Mouse (Mus musculus) midbrain, embryonic 14.5 days (tissue): ENCODE data around the gene Dnal1. TPM values are rescaled to one million over a fixed set of nuclear protein-coding genes. Genes with fewer than 3 reads are reported as not detected.
"Not testable (repeated sequence)": the region's sequence is repeated elsewhere in the genome, so short reads cannot be mapped to it uniquely, and the experiment has no call there.

Experiments used
- ATAC-seq: fragments of 200-750 bp; cut with Nextera tagmentation; 2 replicates; pipeline ENCODE4 v1.8.0; 2017; ENCODE audit warnings: moderate number of reproducible peaks, moderate library complexity; ENCODE audit not compliant: low FRiP score, low TSS enrichment
- DNase-seq: peaks from one replicate; pipeline ENCODE4 v3.0.0-alpha.2; 2015
- H3K27ac ChIP-seq: fragments of 300-500 bp; sonication (generic); replicated peaks from 2 replicates; pipeline ENCODE4 v1.5.1; 2014; ENCODE audit warnings: mild to moderate bottlenecking, low read depth, low read length, moderate library complexity
- H3K27me3 ChIP-seq: fragments of 300-500 bp; sonication (generic); 2 replicates; pipeline ENCODE4 v1.6.1; 2014; ENCODE audit warnings: low read length, control low read depth, mixed read lengths; ENCODE audit not compliant: control insufficient read depth, insufficient read depth
- H3K36me3 ChIP-seq: fragments of 300-500 bp; sonication (generic); 2 replicates; pipeline ENCODE4 v1.6.1; 2014; ENCODE audit warnings: low read length, control low read depth; ENCODE audit not compliant: control insufficient read depth, insufficient read depth
- H3K4me1 ChIP-seq: fragments of 300-500 bp; sonication (generic); 2 replicates; pipeline ENCODE4 v1.6.1; 2014; ENCODE audit warnings: mild to moderate bottlenecking, antibody characterized with exemption, low read length, control low read depth; ENCODE audit not compliant: control insufficient read depth, insufficient read depth
- H3K4me2 ChIP-seq: fragments of 300-500 bp; sonication (generic); 2 replicates; pipeline ENCODE4 v1.6.1; 2014; ENCODE audit warnings: mild to moderate bottlenecking, low read length, moderate library complexity
- H3K4me3 ChIP-seq: fragments of 300-500 bp; sonication (generic); replicated peaks from 2 replicates; pipeline ENCODE4 v1.5.1; 2014; ENCODE audit warnings: low read depth, low read length
- H3K9ac ChIP-seq: fragments of 300-500 bp; sonication (generic); replicated peaks from 2 replicates; pipeline ENCODE4 v1.6.1; 2014; ENCODE audit warnings: mild to moderate bottlenecking, low read length, moderate library complexity
- H3K9me3 ChIP-seq: fragments of 300-500 bp; sonication (generic); 2 replicates; pipeline ENCODE4 v1.6.1; 2016; ENCODE audit warnings: low read length, control low read depth, mixed read lengths; ENCODE audit not compliant: control insufficient read depth
- WGBS: fragments of 180-500 bp; shearing (Covaris S2); extraction: QIAGEN DNeasy Blood & Tissue Kit; methylation state at CpG from one replicate; pipeline ENCODE4 v1.1.7; 2014; 5-methylcytosine and 5-hydroxymethylcytosine counted together
- polyA plus RNA-seq: library from polyadenylated mRNA; unstranded; fragments of >200 nt; fragmentation: Nextera tagmentation; extraction: Ambion mirVana; gene quantifications from 2 replicates; pipeline ENCODE4 v1.2.1, GENCODE M21; 2014

Gene Dnal1
- polyA plus RNA-seq, 1 experiment from 2014 or later: 7.8 TPM

- Histone ChIP-seq H3K9me3 (no peaks in the 10 kb centered on the region), H3K36me3 (no peaks in the 10 kb centered on the region), H3K9ac (no peak overlapping the region), H3K4me3 (no peak overlapping the region), H3K27ac (no peak overlapping the region), H3K27me3 (no peaks in the 10 kb centered on the region), H3K4me2 (no peak overlapping the region), H3K4me1 (no peaks in the 10 kb centered on the region)
- no peak for ATAC-seq
- DNase-seq: no peak
- WGBS: 90% methylated on average over 2 of the region's 2 CpGs
Measured at GRCm38 (mm10) chr12:84083842-84084241, 30.3 kb upstream of the Dnal1 start.

GRCm38 (mm10) chr12:84084581-84084980 is 29.6 kb upstream of the Dnal1 start:
- DNase-seq (no peak), ATAC-seq (no peak)
- H3K27me3 ChIP-seq: no peaks in the 10 kb centered on the region
- H3K4me3 ChIP-seq: no peak overlapping the region
- 91% methylated on average over 4 of the region's 4 CpGs for WGBS
- H3K9ac ChIP-seq: no peak overlapping the region
- H3K4me1 ChIP-seq: no peaks in the 10 kb centered on the region
- peaks cover 4% of the 10 kb centered on the region; the same call in 1 of the 2 replicates for H3K9me3 ChIP-seq
- H3K36me3 ChIP-seq: no peaks in the 10 kb centered on the region
- no peak overlapping the region for H3K27ac ChIP-seq
- no peak overlapping the region for H3K4me2 ChIP-seq

GRCm38 (mm10) chr12:84094666-84095065 is 19.5 kb upstream of the Dnal1 start:
- H3K36me3 ChIP-seq, H3K9ac ChIP-seq, H3K27me3 ChIP-seq, H3K9me3 ChIP-seq, H3K4me3 ChIP-seq, ATAC-seq, H3K4me1 ChIP-seq, DNase-seq, H3K27ac ChIP-seq, H3K4me2 ChIP-seq: not testable (repeated sequence)
- WGBS: 88% methylated on average over 5 of the region's 5 CpGs

- Histone ChIP-seq H3K27ac (no peak overlapping the region), H3K27me3 (no peaks in the 10 kb centered on the region), H3K4me3 (no peak overlapping the region), H3K4me2 (no peak overlapping the region), H3K4me1 (0 out of 2 replicates have a peak, but pooled peaks cover 3% of the 10 kb centered on the region), H3K36me3 (no peaks in the 10 kb centered on the region), H3K9ac (no peak overlapping the region), H3K9me3 (no peaks in the 10 kb centered on the region)
- WGBS: 97% methylated on average over 2 of the region's 2 CpGs
- DNase-seq (no peak), ATAC-seq (no peak)
Measured at GRCm38 (mm10) chr12:84099605-84100004, 14.6 kb upstream of the Dnal1 start.

GRCm38 (mm10) chr12:84100071-84100470 is 14.1 kb upstream of the Dnal1 start:
- H3K27ac ChIP-seq: no peak overlapping the region
- no peak overlapping the region for H3K9ac ChIP-seq
- H3K4me3 ChIP-seq: no peak overlapping the region; the same call in 1 of the 2 replicates
- H3K27me3 ChIP-seq: no peaks in the 10 kb centered on the region
- no peak for ATAC-seq
- peak overlapping the region; percentile 76 for H3K4me2 ChIP-seq
- no peaks in the 10 kb centered on the region for H3K36me3 ChIP-seq
- WGBS: 50% methylated on average over 1 of the region's 1 CpGs
- no peak for DNase-seq
- H3K4me1 ChIP-seq: 0 out of 2 replicates have a peak, but pooled peaks cover 3% of the 10 kb centered on the region
- H3K9me3 ChIP-seq: no peaks in the 10 kb centered on the region

GRCm38 (mm10) chr12:84100604-84101492 is 13.3 kb upstream of the Dnal1 start, which contains the start of gene Acot6:
Acot6 (plus strand) TSS chr12:84100654.
- H3K27ac ChIP-seq: 0 out of 2 replicates have a peak within 1 kb of the TSS, but pooled peaks have one; percentile 20
- peak within 1 kb of the TSS; percentile 76 for H3K4me2 ChIP-seq
- 2% methylated on average over 73 of the region's 80 CpGs for WGBS
- not testable (repeated sequence) for H3K9me3 ChIP-seq, H3K36me3 ChIP-seq, H3K4me1 ChIP-seq, H3K27me3 ChIP-seq
- peak within 1 kb of the TSS; percentile 46 for H3K4me3 ChIP-seq
- H3K9ac ChIP-seq: peak within 1 kb of the TSS; percentile 58
- DNase-seq (peak; percentile 74), ATAC-seq (peak; percentile 62; the same call in 1 of the 2 replicates)

- H3K4me1 ChIP-seq: 0 out of 2 replicates have a peak, but pooled peaks cover 3% of the 10 kb centered on the region
- H3K27me3 ChIP-seq: no peaks in the 10 kb centered on the region
- peak overlapping the region; percentile 76 for H3K4me2 ChIP-seq
- no peaks in the 10 kb centered on the region for H3K9me3 ChIP-seq
- DNase-seq (no peak), ATAC-seq (no peak)
- 68% methylated on average over 2 of the region's 2 CpGs for whole genome bisulfite sequencing
- no peak overlapping the region for H3K9ac ChIP-seq
- peak overlapping the region; percentile 46 for H3K4me3 ChIP-seq
- no peak overlapping the region for H3K27ac ChIP-seq
- H3K36me3 ChIP-seq: no peaks in the 10 kb centered on the region
Measured at GRCm38 (mm10) chr12:84101493-84101845, 12.7 kb upstream of the Dnal1 start.

GRCm38 (mm10) chr12:84107012-84107411 is 7.2 kb upstream of the Dnal1 start:
- DNase-seq (no peak), ATAC-seq (no peak)
- Histone ChIP-seq H3K36me3 (no peaks in the 10 kb centered on the region), H3K27ac (no peak overlapping the region), H3K9ac (no peak overlapping the region), H3K4me2 (no peak overlapping the region), H3K9me3 (no peaks in the 10 kb centered on the region), H3K4me3 (no peak overlapping the region), H3K4me1 (no peaks in the 10 kb centered on the region), H3K27me3 (no peaks in the 10 kb centered on the region)
- 83% methylated on average over 3 of the region's 3 CpGs for WGBS

- no peaks in the 10 kb centered on the region for H3K27me3 ChIP-seq
- no peak overlapping the region for H3K9ac ChIP-seq
- no peaks in the 10 kb centered on the region for H3K9me3 ChIP-seq
- H3K4me1 ChIP-seq: no peaks in the 10 kb centered on the region
- whole genome bisulfite sequencing: 80% methylated on average over 1 of the region's 1 CpGs
- H3K27ac ChIP-seq: no peak overlapping the region
- no peak for ATAC-seq
- H3K4me3 ChIP-seq: no peak overlapping the region
- H3K36me3 ChIP-seq: no peaks in the 10 kb centered on the region
- DNase-seq: no peak
- no peak overlapping the region for H3K4me2 ChIP-seq
Measured at GRCm38 (mm10) chr12:84107692-84108091, 6.5 kb upstream of the Dnal1 start.
